Mouse (Mus musculus) liver, postnatal 0 days (tissue): ENCODE data around the gene Vmn1r223. TPM values are rescaled to one million over a fixed set of nuclear protein-coding genes. Genes with fewer than 3 reads are reported as not detected.

Experiments
- ATAC-seq: fragments of 200-750 bp; cut with Nextera tagmentation; 2 replicates; pipeline ENCODE4 v1.8.0; 2017; ENCODE audit warnings: mild to moderate bottlenecking, moderate library complexity
- DNase-seq: peaks from one replicate; pipeline ENCODE4 v3.0.0-alpha.2; 2016
- H3K27ac ChIP-seq: fragments of 300-500 bp; sonication (generic); 2 replicates; pipeline ENCODE4 v1.5.1; 2014; ENCODE audit warnings: antibody characterized with exemption, moderate library complexity, mild to moderate bottlenecking, low read depth
- H3K27me3 ChIP-seq: fragments of 300-500 bp; sonication (generic); 2 replicates; pipeline ENCODE4 v1.6.1; 2014; ENCODE audit warnings: low read length, control low read depth, mixed read lengths; ENCODE audit not compliant: insufficient read depth
- H3K36me3 ChIP-seq: fragments of 300-500 bp; sonication (generic); replicated peaks from 2 replicates; pipeline ENCODE4 v1.6.1; 2014; ENCODE audit warnings: mild to moderate bottlenecking, control low read depth, low read length, moderate library complexity, mixed read lengths; ENCODE audit not compliant: insufficient read depth
- H3K4me1 ChIP-seq: fragments of 300-500 bp; sonication (generic); 2 replicates; pipeline ENCODE4 v1.6.1; 2014; ENCODE audit warnings: antibody characterized with exemption, mild to moderate bottlenecking, control low read depth; ENCODE audit not compliant: insufficient read depth
- H3K4me2 ChIP-seq: fragments of 300-500 bp; sonication (generic); 2 replicates; pipeline ENCODE4 v1.6.1; 2014; ENCODE audit warnings: low read depth, mild to moderate bottlenecking, low read length, moderate library complexity, mixed read lengths
- H3K4me3 ChIP-seq: fragments of 300-500 bp; sonication (generic); 2 replicates; pipeline ENCODE4 v1.5.1; 2014; ENCODE audit warnings: low read depth, low read length
- H3K9ac ChIP-seq: fragments of 300-500 bp; sonication (generic); replicated peaks from 2 replicates; pipeline ENCODE4 v1.6.1; 2014; ENCODE audit warnings: mild to moderate bottlenecking, moderate library complexity
- H3K9me3 ChIP-seq: fragments of 300-500 bp; sonication (generic); 2 replicates; pipeline ENCODE4 v1.6.1; 2016; ENCODE audit warnings: mild to moderate bottlenecking, control low read depth, low read length, mixed read lengths
- CTCF ChIP-seq: sonication (generic); IDR thresholded peaks from 2 replicates; pipeline ENCODE4 v1.5.1; 2016; ENCODE audit warnings: antibody characterized with exemption, low read depth
- EP300 ChIP-seq: IDR thresholded peaks from 2 replicates; pipeline ENCODE4 v1.6.1; 2016; ENCODE audit warnings: antibody characterized with exemption, low read depth, mild to moderate bottlenecking
- WGBS: fragments of 180-500 bp; shearing (Covaris S2); extraction: QIAGEN DNeasy Blood & Tissue Kit; methylation state at CpG from one replicate; pipeline ENCODE4 v1.1.7; 2014; ENCODE audit not compliant: insufficient replicate concordance; 5-methylcytosine and 5-hydroxymethylcytosine counted together
- polyA plus RNA-seq: library from polyadenylated mRNA; unstranded; fragments of >200 nt; fragmentation: Nextera tagmentation; extraction: Ambion mirVana; gene quantifications from 2 replicates; pipeline ENCODE4 v1.2.1, GENCODE M21; 2015

The Vmn1r223 gene
- polyA plus RNA-seq, 1 experiment from 2014 or later: not detected

- no peak for DNase-seq
- no peak overlapping the region for H3K27ac ChIP-seq
- no peak for ATAC-seq
- no peak overlapping the region for H3K4me3 ChIP-seq
- WGBS: 22% methylated on average over 11 of the region's 11 CpGs
- no peak overlapping the region for H3K4me2 ChIP-seq
- TF ChIP-seq CTCF: no peak
- no peak for TF ChIP-seq EP300
- H3K36me3 ChIP-seq: no peaks in the 10 kb centered on the region
- no peak overlapping the region for H3K9ac ChIP-seq
- peaks cover 9% of the 10 kb centered on the region for H3K27me3 ChIP-seq
- H3K4me1 ChIP-seq: no peaks in the 10 kb centered on the region
- H3K9me3 ChIP-seq: no peaks in the 10 kb centered on the region
These were observed 22.7 kb downstream of the Vmn1r223 start for GRCm38 (mm10) chr13:23269681-23270080.

GRCm38 (mm10) chr13:23270321-23271101, 23.6 kb downstream of the Vmn1r223 start:
- H3K4me2 ChIP-seq: 0 out of 2 replicates have a peak overlapping the region, but pooled peaks have one; percentile 15
- no peak overlapping the region for H3K4me3 ChIP-seq
- H3K27ac ChIP-seq: no peak overlapping the region
- H3K9me3 ChIP-seq: no peaks in the 10 kb centered on the region
- H3K4me1 ChIP-seq: no peaks in the 10 kb centered on the region
- TF ChIP-seq EP300: no peak
- TF ChIP-seq CTCF: no peak
- H3K27me3 ChIP-seq: peaks cover 9% of the 10 kb centered on the region
- H3K36me3 ChIP-seq: no peaks in the 10 kb centered on the region
- WGBS: 4% methylated on average over 34 of the region's 34 CpGs
- H3K9ac ChIP-seq: no peak overlapping the region
- ATAC-seq (no peak), DNase-seq (peak; percentile 13)

DNA sequence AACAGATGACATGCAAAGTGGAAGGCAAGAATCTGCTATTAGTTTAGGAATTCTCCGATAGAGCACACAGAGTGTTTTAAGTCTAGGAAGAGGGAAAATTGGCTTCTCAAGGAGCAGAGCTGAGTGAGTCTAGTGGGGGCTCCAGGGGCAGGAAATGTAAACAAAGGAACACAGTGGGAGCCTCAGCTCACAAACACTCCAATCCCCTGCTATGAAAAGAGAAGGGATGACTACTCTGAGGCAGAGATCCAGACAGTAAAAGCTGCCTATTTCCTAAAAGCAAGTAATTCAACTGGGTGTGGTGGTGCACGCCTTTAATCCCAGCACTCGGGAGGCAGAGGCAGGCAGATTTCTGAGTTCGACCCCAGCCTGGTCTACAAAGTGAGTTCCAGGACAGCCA, 32.6 kb downstream of the Vmn1r223 start:
- DNase-seq: no peak
- 77% methylated on average over 4 of the region's 4 CpGs for WGBS

GRCm38 (mm10) chr13:23279992-23280391, 33.1 kb downstream of the Vmn1r223 start:
- Histone ChIP-seq H3K4me1 (peaks cover under 1% of the 10 kb centered on the region; the same call in 1 of the 2 replicates), H3K9ac (no peak overlapping the region), H3K36me3 (no peaks in the 10 kb centered on the region), H3K27ac (no peak overlapping the region), H3K4me3 (no peak overlapping the region), H3K9me3 (no peaks in the 10 kb centered on the region), H3K27me3 (0 out of 2 replicates have a peak, but pooled peaks cover 2% of the 10 kb centered on the region), H3K4me2 (no peak overlapping the region)
- WGBS: 71% methylated on average over 3 of the region's 3 CpGs
- TF ChIP-seq EP300 (no peak), CTCF (no peak)
- DNase-seq (no peak), ATAC-seq (no peak)

More for the DNA sequence above, 32.6 kb downstream of the Vmn1r223 start:
- Histone ChIP-seq H3K4me1 (no peaks in the 10 kb centered on the region), H3K9me3 (no peaks in the 10 kb centered on the region), H3K36me3 (no peaks in the 10 kb centered on the region), H3K9ac (no peak overlapping the region), H3K4me2 (no peak overlapping the region), H3K27ac (no peak overlapping the region), H3K27me3 (no peaks in the 10 kb centered on the region), H3K4me3 (no peak overlapping the region)
- no peak for ATAC-seq
- no peak for TF ChIP-seq CTCF
- TF ChIP-seq EP300: no peak

GRCm38 (mm10) chr13:23285191-23285920, 38.4 kb downstream of the Vmn1r223 start:
- Histone ChIP-seq H3K36me3 (no peaks in the 10 kb centered on the region), H3K27ac (no peak overlapping the region), H3K27me3 (0 out of 2 replicates have a peak, but pooled peaks cover 9% of the 10 kb centered on the region), H3K4me3 (peak overlapping the region; percentile 39), H3K9me3 (no peaks in the 10 kb centered on the region), H3K4me2 (peak overlapping the region; percentile 72), H3K4me1 (peaks cover 12% of the 10 kb centered on the region; the same call in 1 of the 2 replicates), H3K9ac (no peak overlapping the region)
- DNase-seq (no peak), ATAC-seq (peak; percentile 66)
- 2% methylated on average over 22 of the region's 22 CpGs for WGBS
- no peak for TF ChIP-seq CTCF
- no peak for TF ChIP-seq EP300
